Mouse (Mus musculus) heart, postnatal 14 days (tissue): ENCODE results near the gene Tspan14. TPM values are rescaled to one million over a fixed set of nuclear protein-coding genes. Genes with fewer than 3 reads are reported as not detected.
A peak's percentile ranks its signal among the peaks of the same experiment; 100 is the strongest.

Experiments
- DNase-seq, 2 experiments: peaks; one replicate each; pipeline ENCODE4 v3.0.0; 2021 to 2022
- intact Hi-C: fragments of 180-260 bp; cut with DNase I; formaldehyde crosslinking; loops from one replicate; pipeline ENCODE4 v1.15.1; 2025
- total RNA-seq, 2 experiments: library from RNA; stranded (reverse); gene quantifications; 2 replicates each; pipeline ENCODE4 v1.2.3; 2021

Tspan14 gene
- total RNA-seq, 2 experiments from 2014 or later = 27.9 to 28.7 TPM

- DNase-seq = no peak
- intact Hi-C loops = loop anchor here (5.0 kb wide), 1 partner anchor 100 kb away; no protein-coding TSS in a partner anchor
Measured at GRCm38 (mm10) chr14:40892326-40892825, 74.2 kb downstream of the Tspan14 start.

DNA sequence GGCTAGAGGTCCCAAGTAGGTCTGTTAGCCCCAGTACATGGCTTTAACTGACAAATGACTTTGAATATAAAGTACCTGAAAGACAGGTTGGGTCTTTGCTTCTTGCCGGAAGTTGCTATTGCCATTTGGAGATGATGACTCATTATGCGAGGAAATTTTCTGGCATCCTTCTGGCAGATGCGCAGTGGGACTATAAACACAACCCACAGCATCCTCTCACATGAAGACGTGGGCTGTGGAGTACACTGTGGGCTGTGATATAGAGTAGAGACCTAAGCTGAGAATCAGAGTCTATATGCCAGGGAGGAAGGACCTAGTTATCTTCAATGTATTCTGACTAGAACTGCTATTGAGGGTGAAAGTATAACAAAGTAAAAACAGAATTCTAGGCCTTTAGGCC, 75.1 kb downstream of the Tspan14 start:
- intact Hi-C loops = loop anchor here (5.0 kb wide), 1 partner anchor 99 kb away; no protein-coding TSS in a partner anchor
- DNase-seq = no peak

DNA sequence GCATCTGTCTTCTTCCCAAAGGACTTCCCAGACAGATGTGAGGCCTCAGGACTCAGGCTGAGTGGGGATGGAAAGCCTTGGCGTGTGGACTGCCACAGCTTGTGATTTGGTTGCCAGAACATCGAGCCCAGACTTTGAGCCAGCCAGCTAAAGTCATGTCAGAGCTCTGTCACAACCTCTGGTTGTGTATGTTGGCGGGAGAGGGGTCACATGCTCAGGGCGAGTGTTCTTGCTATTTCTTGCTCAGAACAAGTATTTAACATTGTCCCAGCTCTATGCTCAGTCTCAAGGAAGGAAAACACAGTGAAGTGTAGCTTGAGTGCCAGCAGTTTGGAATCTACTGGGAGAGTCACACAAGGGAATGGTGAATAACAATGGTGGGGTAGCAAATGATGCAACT, 76.9 kb downstream of the Tspan14 start:
- intact Hi-C loops = loop anchor here (5.0 kb wide), 1 partner anchor 97 kb away; no protein-coding TSS in a partner anchor
- peak; percentile 57 to 68 for DNase-seq

DNA sequence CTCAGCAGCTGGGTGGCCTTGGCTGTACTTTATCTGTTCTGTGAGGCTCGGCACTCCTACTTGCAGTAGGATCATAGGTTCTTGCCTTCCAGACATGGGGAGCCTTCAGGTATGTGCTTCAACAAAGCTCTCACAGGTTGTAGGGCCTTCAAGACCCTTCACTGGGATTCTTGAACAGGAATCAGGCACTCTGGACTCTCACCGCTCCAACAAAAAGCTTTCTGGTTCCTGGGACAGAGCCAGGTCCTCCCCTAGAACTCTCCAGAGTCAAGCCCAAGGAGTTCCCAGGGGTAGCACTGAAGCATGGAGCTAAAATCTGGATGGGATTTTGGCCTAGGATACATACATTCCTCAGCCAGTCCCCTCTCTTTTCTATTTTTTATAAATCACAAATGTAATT, 77.4 kb downstream of the Tspan14 start:
- intact Hi-C loops = no loop called here
- peak; percentile 24 to 27 for DNase-seq

- peak in 1 of 2 experiments; percentile 32 for DNase-seq
- intact Hi-C loops = no loop called here
Measured at GRCm38 (mm10) chr14:40886428-40887202, 80.0 kb downstream of the Tspan14 start.

DNA sequence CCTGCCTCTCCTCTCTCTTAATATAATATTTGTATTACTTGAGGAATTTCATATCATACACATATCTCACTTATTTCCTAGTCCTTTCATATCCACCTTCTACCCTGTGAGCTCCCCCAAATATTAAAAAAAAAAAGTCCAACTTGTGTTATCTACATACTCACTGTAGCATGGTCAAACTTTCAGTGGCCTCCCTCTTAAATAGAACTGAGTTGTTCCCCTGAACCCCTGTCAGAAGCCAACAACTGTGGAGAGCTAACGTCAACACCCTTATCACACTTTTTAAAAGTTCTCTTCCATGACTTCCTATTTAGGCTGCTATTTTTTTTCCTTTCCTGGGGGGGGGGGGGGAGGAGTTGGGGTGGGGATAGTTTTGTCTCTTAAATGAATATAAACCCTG, 80.9 kb downstream of the Tspan14 start:
- intact Hi-C loops = no loop called here

DNA sequence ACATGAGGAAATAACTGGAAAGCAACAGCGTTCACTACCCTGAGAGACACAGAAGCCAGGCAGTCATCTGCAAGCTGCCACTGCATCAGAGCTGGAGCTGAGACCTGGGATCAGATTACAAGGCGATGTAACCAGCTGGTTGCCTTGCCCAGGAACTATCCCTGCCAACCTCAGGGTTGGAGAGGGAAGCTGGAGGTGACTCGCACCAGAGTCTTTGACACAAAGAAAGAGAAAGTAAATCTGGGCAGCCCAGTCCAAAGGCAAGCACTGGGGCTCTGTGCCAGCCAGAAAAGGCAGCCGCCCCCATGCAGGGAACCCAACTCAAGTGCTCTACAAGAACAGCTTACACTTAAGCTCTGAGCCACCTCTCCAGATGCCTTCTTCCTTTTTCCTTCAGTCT, 81.4 kb downstream of the Tspan14 start:
- intact Hi-C loops = no loop called here
- no peak for DNase-seq

More for the DNA sequence above, 80.9 kb downstream of the Tspan14 start:
- DNase-seq = no peak

DNA sequence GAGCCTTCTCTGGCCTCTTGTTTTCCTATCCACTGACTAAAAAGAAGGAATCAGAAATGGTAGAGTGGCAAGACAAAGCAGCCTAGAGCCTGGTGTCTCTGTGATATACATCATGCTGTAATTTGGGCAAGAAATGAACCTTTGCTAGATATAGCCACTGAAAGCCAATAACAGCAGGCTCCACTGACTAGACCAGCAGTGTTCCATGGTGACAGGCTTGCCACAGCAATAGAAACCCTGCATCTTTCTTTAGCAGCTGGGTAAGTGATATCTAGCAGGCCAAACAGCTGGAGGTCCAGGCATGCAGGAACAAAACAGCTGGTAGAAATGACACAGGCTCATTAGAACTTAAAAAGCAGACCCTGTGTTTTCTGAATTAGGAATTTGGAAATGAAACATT, 92.0 kb downstream of the Tspan14 start:
- DNase-seq = no peak
- intact Hi-C loops = no loop called here

DNA sequence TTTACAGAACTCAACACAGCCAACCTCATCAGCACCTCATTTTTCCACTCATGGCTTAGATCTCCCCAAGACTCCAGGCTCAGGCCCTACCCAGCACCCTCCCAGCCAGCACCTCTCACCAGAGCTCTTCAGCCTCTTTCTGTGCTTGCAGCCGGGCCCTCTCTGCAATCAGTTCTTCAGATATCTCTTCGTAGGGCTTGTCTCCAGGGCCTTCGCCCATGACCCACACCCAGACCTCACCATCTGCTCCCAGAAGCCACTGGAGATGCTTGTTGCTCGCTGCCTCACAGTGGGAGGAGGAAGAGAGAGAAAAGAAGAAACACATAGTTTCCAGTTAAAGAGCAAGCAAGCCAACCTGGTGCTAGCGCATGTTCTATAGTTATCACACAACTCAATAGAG, 92.6 kb downstream of the Tspan14 start:
- intact Hi-C loops = no loop called here
- DNase-seq = no peak

- DNase-seq = no peak
- intact Hi-C loops = no loop called here
Measured at GRCm38 (mm10) chr14:40870598-40870997, 96.0 kb downstream of the Tspan14 start.

DNA sequence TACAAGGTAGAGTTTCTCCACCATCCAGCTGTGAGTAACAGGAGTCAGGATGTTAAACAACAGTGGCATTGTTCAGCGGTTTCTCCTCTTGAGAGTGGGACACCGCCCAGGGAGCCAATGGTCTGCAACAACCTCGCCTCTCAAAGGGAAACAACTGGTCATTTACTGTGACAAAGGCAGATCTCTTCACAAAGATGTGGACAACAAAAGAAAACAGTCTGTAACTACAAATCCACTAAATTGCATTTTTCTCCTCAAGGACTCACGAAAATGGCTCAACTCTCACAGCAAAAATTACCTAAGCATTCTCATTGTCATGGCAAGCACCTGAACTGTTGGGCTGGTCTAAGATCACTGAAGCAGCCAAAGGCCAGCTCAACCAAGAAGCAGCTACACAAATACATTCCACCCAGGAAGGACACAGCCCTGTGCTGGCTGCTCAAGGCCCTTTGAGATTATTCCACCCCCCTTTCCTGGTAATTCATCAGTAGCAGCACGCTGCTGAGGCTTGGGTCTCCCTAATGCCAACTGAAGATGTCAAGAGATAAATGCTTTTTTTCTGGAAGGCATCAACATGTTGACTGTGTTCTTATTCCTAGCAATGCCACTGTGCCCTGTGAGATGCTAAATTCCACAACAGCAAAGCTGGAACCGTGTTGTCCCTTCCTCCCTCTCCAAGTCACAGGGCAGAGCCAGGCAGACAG, 101.6 kb downstream of the Tspan14 start:
- intact Hi-C loops = no loop called here
- no peak for DNase-seq

GRCm38 (mm10) chr14:40863659-40864058, 102.9 kb downstream of the Tspan14 start:
- intact Hi-C loops = no loop called here
- DNase-seq = no peak

DNA sequence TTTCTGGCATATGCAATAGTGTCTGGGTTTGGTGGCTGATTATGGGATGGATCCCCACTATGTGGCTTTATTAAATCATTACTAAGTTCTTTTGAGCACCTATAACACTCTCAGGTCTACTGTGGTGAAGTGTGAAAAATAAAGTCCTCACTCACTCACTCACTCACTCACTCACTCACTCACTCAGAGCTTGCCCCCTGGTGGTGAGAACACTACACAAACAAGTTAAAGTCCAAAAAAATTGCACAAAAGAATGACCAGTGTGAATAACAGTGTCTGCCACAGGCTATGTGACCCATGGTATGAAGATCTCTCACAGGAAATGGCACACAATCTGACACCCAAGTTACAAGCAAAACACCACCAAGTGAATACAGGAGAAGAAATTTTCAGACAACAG, 103.6 kb downstream of the Tspan14 start:
- no peak for DNase-seq
- intact Hi-C loops = no loop called here

Other genes starting within 250 kb of the Tspan14 start
- gene Sh2d4b, start 73.5 kb downstream of the Tspan14 start, total RNA-seq = 1 to 10 TPM in 1 of 2 experiments, under 1 TPM in 1; 0.93 to 1.2 TPM
- gene Fam213a, start 47.0 kb upstream of the Tspan14 start, total RNA-seq = 10 to 100 TPM; 17.1 to 22.2 TPM
- gene Dydc2, start 102.4 kb upstream of the Tspan14 start, total RNA-seq = not detected
- gene Dydc1, start 106.1 kb upstream of the Tspan14 start, total RNA-seq = not detected
- under 1 TPM in 1 of 2 experiments, not detected in 1; 0.15 TPM for gene Mat1a, start 138.2 kb upstream of the Tspan14 start, total RNA-seq
- 1 to 10 TPM in 1 of 2 experiments, not detected in 1; 3.4 TPM for gene Sftpa1, start 165.0 kb upstream of the Tspan14 start, total RNA-seq
- not detected for gene Mbl1, start 184.7 kb upstream of the Tspan14 start, total RNA-seq
- under 1 TPM in 1 of 2 experiments, not detected in 1; 0.86 TPM for gene Sftpd, start 218.3 kb upstream of the Tspan14 start, total RNA-seq